Mouse (Mus musculus) right cerebral cortex, postnatal 36 days (tissue): ENCODE measurements around the gene Trim10.
"Not testable (repeated sequence)": the region's sequence is repeated elsewhere in the genome, so short reads cannot be mapped to it uniquely, and the experiment has no call there.

Experiments used
- DNase-seq, 2 experiments: peaks; one replicate each; pipeline ENCODE4 v3.0.0; 2022; ENCODE audit warnings: low spot score in 2 of 2, mixed read lengths in 1 of 2

The Trim10 gene

GRCm38 (mm10) chr17:36858181-36858580, 11.2 kb upstream of the Trim10 start:
- DNase-seq, result no peak

GRCm38 (mm10) chr17:36861680-36862079, 7.7 kb upstream of the Trim10 start:
- no peak for DNase-seq

GRCm38 (mm10) chr17:36866719-36867527, 2.5 kb upstream of the Trim10 start, which contains the start of gene Trim15:
Trim15 (minus strand) TSS chr17:36867210.
- DNase-seq, result no peak

GRCm38 (mm10) chr17:36868836-36869235, 538 bp upstream of the Trim10 start:
- no peak for DNase-seq

GRCm38 (mm10) chr17:36869955-36870810, 809 bp downstream of the Trim10 start:
- no peak for DNase-seq

- DNase-seq, result no peak
These were observed 5.3 kb downstream of the Trim10 start for GRCm38 (mm10) chr17:36874636-36875035.

- no peak for DNase-seq
These were observed 14.0 kb downstream of the Trim10 start for GRCm38 (mm10) chr17:36883350-36883749.

GRCm38 (mm10) chr17:36885132-36885790, 15.9 kb downstream of the Trim10 start:
- DNase-seq, result no peak

- no peak for DNase-seq
These were observed 20.9 kb downstream of the Trim10 start, which contains the start of gene Trim40 for GRCm38 (mm10) chr17:36890073-36890903. Trim40 (minus strand) TSS chr17:36890123.

- DNase-seq, result not testable (repeated sequence)
These were observed 22.1 kb downstream of the Trim10 start for GRCm38 (mm10) chr17:36891496-36891895.

GRCm38 (mm10) chr17:36892362-36892761, 23.0 kb downstream of the Trim10 start:
- peak in 1 of 2 experiments; percentile 12 for DNase-seq

GRCm38 (mm10) chr17:36893387-36893786, 24.0 kb downstream of the Trim10 start:
- DNase-seq, result no peak

GRCm38 (mm10) chr17:36896583-36896982, 27.2 kb downstream of the Trim10 start:
- no peak for DNase-seq

GRCm38 (mm10) chr17:36897065-36897464, 27.7 kb downstream of the Trim10 start:
- no peak for DNase-seq

- DNase-seq, result no peak
These were observed 28.3 kb downstream of the Trim10 start, which contains the start of gene Trim31 for GRCm38 (mm10) chr17:36897552-36898205. Trim31 (plus strand) TSS chr17:36898118.

- no peak for DNase-seq
These were observed 30.0 kb downstream of the Trim10 start for GRCm38 (mm10) chr17:36899376-36899775.

GRCm38 (mm10) chr17:36900001-36900400, 30.6 kb downstream of the Trim10 start:
- DNase-seq, result peak; percentile 16 to 49

GRCm38 (mm10) chr17:36900691-36901090, 31.3 kb downstream of the Trim10 start:
- no peak for DNase-seq

GRCm38 (mm10) chr17:36903651-36904050, 34.3 kb downstream of the Trim10 start:
- no peak for DNase-seq

GRCm38 (mm10) chr17:36908235-36908634, 38.9 kb downstream of the Trim10 start:
- no peak for DNase-seq
